Mouse (Mus musculus): ENCODE measurements around the gene Rnaseh2a. TPM values are rescaled to one million over a fixed set of nuclear protein-coding genes. Genes with fewer than 3 reads are reported as not detected.
"Not testable (repeated sequence)": the region's sequence is repeated elsewhere in the genome, so short reads cannot be mapped to it uniquely, and the experiment has no call there.

The Rnaseh2a gene
- total RNA-seq, 2 experiments from 2014 or later: 23.3 to 23.8 TPM

DNA sequence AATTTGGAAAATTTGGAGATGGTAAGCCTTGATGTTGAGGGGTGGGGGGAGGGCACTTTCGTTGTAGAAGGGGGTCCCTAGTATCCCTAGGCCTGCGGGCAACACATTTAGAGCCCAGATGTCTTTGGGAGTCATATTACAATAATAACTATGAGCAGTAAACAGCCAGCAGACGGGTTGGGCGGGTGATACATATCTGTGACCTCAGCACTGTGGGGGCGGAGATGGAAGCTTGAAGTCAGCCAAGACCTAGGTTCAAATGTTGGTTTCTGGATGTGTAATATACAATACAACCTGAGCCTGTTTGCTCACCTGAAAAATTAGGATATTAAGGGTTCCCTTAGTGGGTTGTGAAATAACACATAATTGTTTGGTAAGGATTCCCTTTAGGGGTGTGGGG lies 59.6 kb downstream of the Rnaseh2a start:
- intact Hi-C loops (cut with DNase I): no loop called here
- no peak for DNase-seq

DNA sequence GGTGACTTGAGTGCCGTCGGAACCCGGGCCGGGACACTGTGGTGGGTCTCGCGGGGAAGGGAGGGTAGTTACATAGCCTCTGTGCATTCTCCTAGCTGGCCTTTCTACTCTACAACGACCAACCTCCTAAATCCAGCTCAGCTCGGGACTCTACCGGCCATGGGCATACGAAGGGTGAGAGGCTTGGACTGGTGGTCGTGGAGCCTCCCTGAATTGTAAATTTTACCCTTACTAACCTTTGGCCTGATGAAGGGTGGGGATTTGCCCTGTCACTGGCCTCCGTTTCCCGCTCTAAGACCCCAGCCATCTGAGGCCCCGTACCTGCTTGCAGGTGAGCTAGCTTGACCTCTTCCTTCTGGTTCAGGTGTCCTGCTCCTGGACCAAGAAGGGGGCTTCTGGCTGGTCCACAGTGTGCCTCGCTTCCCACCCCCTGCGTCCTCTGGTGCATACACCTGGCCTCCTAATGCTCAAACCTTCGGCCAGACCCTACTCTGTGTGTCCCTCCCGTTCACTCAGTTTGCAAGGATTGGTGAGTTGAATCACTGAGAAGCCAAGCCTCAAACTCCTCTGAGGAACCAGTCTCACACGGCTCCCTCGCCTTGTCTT lies 60.3 kb downstream of the Rnaseh2a start:
- intact Hi-C loops (cut with DNase I): no loop called here
- DNase-seq: no peak

DNA sequence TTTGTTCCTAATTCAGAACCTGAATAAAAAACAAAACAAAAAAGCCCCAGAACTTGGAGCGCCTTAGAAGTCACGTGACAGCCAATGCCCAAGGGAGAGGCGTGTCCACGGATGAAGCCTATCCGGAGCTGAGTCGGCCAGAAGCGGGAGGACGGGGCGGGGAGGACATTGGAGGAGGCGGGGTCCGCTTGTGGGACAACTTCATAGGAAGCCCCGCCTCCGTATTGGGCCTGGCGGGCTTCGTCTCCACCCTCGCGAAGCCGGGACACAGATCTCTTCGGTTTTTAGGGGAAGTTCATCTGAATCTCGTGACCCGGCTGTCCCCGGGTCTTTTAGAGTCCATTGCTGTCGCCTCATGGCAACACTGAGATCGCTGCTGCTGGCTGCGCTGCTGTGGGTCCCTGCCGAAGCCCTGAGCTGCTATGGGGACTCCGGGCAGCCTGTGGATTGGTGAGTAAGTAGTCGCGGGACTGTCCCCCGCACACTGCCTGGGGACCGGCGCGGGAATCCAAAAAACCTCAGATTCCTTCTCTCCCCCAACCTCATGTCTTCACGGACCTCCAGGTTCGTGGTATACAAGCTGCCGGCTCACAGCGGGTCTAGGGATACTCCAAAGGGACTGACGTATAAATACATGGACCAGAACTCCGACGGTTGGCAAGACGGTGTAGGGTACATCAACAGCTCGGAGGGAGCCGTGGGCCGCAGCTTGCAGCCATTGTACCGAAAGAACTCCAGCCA lies 61.0 kb downstream of the Rnaseh2a start, which contains the start of gene Dnase2a:
TSS of gene Dnase2a (plus strand) at position 140 of the 741 bp plus-strand sequence.
- peak; percentile 94 to 99 for DNase-seq
- intact Hi-C loops (cut with DNase I): no loop called here

DNA sequence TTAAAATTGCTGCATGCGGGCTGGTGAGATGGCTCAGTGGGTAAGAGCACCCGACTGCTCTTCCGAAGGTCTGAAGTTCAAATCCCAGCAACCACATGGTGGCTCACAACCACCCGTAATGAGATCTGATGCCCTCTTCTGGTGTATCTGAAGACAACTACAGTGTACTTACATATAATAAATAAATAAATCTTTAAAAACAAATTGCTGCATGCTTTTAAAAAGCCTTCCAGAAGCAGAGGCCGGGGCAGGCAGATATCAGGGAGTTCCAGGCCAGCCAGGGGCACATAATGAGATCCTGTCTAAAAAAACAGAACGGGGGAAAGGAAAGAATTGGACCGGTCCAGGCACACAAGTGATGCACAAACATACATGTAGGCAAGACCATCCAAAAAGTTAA lies 61.6 kb downstream of the Rnaseh2a start:
- intact Hi-C loops (cut with DNase I); DNase-seq: not testable (repeated sequence)

DNA sequence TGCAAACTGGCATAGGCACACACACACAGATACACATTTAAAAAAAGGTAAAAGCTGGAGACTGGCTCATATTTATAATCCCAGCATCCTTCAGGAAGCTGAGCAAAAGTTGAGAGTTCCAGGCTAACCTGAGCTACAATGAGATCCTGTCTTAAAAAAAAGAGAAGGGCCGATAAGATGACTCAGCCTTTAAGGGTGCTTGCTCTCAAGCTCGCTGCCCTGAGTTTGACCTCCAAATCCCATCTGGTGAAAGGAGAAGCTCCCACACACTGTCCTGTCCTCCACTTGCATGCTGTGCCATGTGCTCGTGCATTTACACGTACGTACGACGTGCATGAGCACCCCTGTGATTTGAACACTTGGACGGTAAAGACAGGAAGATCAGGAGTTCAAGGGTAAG lies 62.1 kb downstream of the Rnaseh2a start:
- intact Hi-C loops (cut with DNase I): no loop called here

GRCm38 (mm10) chr8:84907037-84907436 lies 62.5 kb downstream of the Rnaseh2a start:
- DNase-seq: no peak
- intact Hi-C loops (cut with DNase I): no loop called here

More for the DNA sequence above, 62.1 kb downstream of the Rnaseh2a start:
- DNase-seq: no peak

Small RNA genes within 50 kb of the gene (microRNA-seq; reads per million reads assigned to microRNA genes)
- gene Gm24197: 0 reads per million in 2 experiments

Other genes with a start within 250 kb of the Rnaseh2a start
- gene G430095P16Rik, start 246.8 kb downstream of the Rnaseh2a start, total RNA-seq (2021): 1 to 10 TPM in 1 of 2 experiments, not detected in 1; 1.0 TPM
- gene Nfix, start 169.4 kb downstream of the Rnaseh2a start, total RNA-seq (2021): 100 to 1,000 TPM; 433 to 510 TPM
- gene Dand5, start 146.9 kb downstream of the Rnaseh2a start, total RNA-seq (2021): 1 to 10 TPM; 8.3 to 9.9 TPM
- 10 to 100 TPM; 17.7 to 23.0 TPM for gene Gadd45gip1, start 138.2 kb downstream of the Rnaseh2a start, total RNA-seq (2021)
- 100 to 1,000 TPM; 136 to 151 TPM for gene Rad23a, start 129.1 kb downstream of the Rnaseh2a start, total RNA-seq (2021)
- 100 to 1,000 TPM; 153 to 159 TPM for gene Calr, start 122.8 kb downstream of the Rnaseh2a start, total RNA-seq (2021)
- 10 to 100 TPM; 22.1 to 26.2 TPM for gene Farsa, start 112.8 kb downstream of the Rnaseh2a start, total RNA-seq (2021)
- 1 to 10 TPM in 1 of 2 experiments, under 1 TPM in 1; 0.71 to 1.4 TPM for gene Syce2, start 97.7 kb downstream of the Rnaseh2a start, total RNA-seq (2021)
- gene Gcdh, start 75.8 kb downstream of the Rnaseh2a start, total RNA-seq (2021): 10 to 100 TPM; 25.5 to 45.9 TPM
- gene Klf1, start 67.8 kb downstream of the Rnaseh2a start, total RNA-seq (2021): not detected
- 1 to 10 TPM; 3.7 to 5.1 TPM for gene Dnase2a, start 61.2 kb downstream of the Rnaseh2a start, total RNA-seq (2021)
- gene Mast1, start 32.4 kb downstream of the Rnaseh2a start, total RNA-seq (2021): not detected
- gene Rtbdn, start 22.8 kb downstream of the Rnaseh2a start, total RNA-seq (2021): not detected
- not detected for gene Gm49661, start 334 bp downstream of the Rnaseh2a start, total RNA-seq (2021)
- 100 to 1,000 TPM; 180 to 196 TPM for gene Prdx2, start 180 bp downstream of the Rnaseh2a start, total RNA-seq (2021)
- 10 to 100 TPM in 1 of 2 experiments, 1 to 10 TPM in 1; 4.3 to 12.8 TPM for gene Junb, start 9.0 kb upstream of the Rnaseh2a start, total RNA-seq (2021)
- 1 to 10 TPM; 1.4 to 1.5 TPM for gene Hook2, start 20.8 kb upstream of the Rnaseh2a start, total RNA-seq (2021)
- not detected for gene Best2, start 44.8 kb upstream of the Rnaseh2a start, total RNA-seq (2021)
- gene Asna1, start 55.5 kb upstream of the Rnaseh2a start, total RNA-seq (2021): 10 to 100 TPM; 49.7 to 50.8 TPM
- gene Trir, start 57.1 kb upstream of the Rnaseh2a start, total RNA-seq (2021): 10 to 100 TPM; 71.9 to 73.6 TPM
- gene Tnpo2, start 67.1 kb upstream of the Rnaseh2a start, total RNA-seq (2021): 10 to 100 TPM; 29.3 to 29.7 TPM
- 1 to 10 TPM; 1.4 to 2.4 TPM for gene Fbxw9, start 90.3 kb upstream of the Rnaseh2a start, total RNA-seq (2021)
- gene Gm5741, start 98.2 kb upstream of the Rnaseh2a start, total RNA-seq (2021): not detected
- 10 to 100 TPM; 18.2 to 23.6 TPM for gene Dhps, start 102.0 kb upstream of the Rnaseh2a start, total RNA-seq (2021)
- 10 to 100 TPM; 37.3 to 44.5 TPM for gene Wdr83os, start 111.0 kb upstream of the Rnaseh2a start, total RNA-seq (2021)
- 10 to 100 TPM; 13.5 to 15.6 TPM for gene Wdr83, start 111.5 kb upstream of the Rnaseh2a start, total RNA-seq (2021)
- gene Man2b1, start 113.5 kb upstream of the Rnaseh2a start, total RNA-seq (2021): 1 to 10 TPM; 9.0 TPM
- gene Zfp791, start 153.3 kb upstream of the Rnaseh2a start, total RNA-seq (2021): 1 to 10 TPM in 1 of 2 experiments, under 1 TPM in 1; 0.76 to 1.1 TPM
- gene Cks1brt, start 182.2 kb upstream of the Rnaseh2a start, total RNA-seq (2021): not detected

Data from gastrocnemius, postnatal 36 days (tissue).